Mouse (Mus musculus): ENCODE measurements around the gene Cyp2c65. TPM values are rescaled to one million over a fixed set of nuclear protein-coding genes. Genes with fewer than 3 reads are reported as not detected.
"Not testable (repeated sequence)": the region's sequence is repeated elsewhere in the genome, so short reads cannot be mapped to it uniquely, and the experiment has no call there.

Gene Cyp2c65
- not detected in 2 replicates for polyA plus RNA-seq (2016; fragmentation: Nextera tagmentation; extraction: Ambion mirVana)

GRCm38 (mm10) chr19:39060719-39061118, at the start of gene Cyp2c65:
Gene Cyp2c65, plus strand, starts transcription at chr19:39061015.
- Histone ChIP-seq H3K4me1 (no peaks in the 10 kb centered on the region), H3K27me3 (ENCODE audit: low read depth, poor library complexity, severe bottlenecking) (no peaks in the 10 kb centered on the region), H3K4me3 (no peak within 1 kb of the TSS), H3K27ac (replicated peaks) (no peak within 1 kb of the TSS), H3K36me3 (no peaks in the 10 kb centered on the region), H3K9me3 (replicated peaks) (no peaks in the 10 kb centered on the region)
- 69% methylated on average over 2 of the region's 2 CpGs for WGBS
- DNase-seq (ENCODE audit: low spot score): no peak

GRCm38 (mm10) chr19:39057928-39058327, 2.9 kb upstream of the Cyp2c65 start:
- DNase-seq (ENCODE audit: low spot score): no peak
- H3K27me3 ChIP-seq (ENCODE audit: low read depth, poor library complexity, severe bottlenecking): no peaks in the 10 kb centered on the region
- H3K4me3 ChIP-seq: no peak overlapping the region
- H3K36me3 ChIP-seq: no peaks in the 10 kb centered on the region
- no peaks in the 10 kb centered on the region for H3K4me1 ChIP-seq
- H3K27ac ChIP-seq (replicated peaks): no peak overlapping the region
- no peaks in the 10 kb centered on the region; the same call in 1 of the 2 replicates for H3K9me3 ChIP-seq (replicated peaks)
- 94% methylated on average over 1 of the region's 1 CpGs for WGBS

- 84% methylated on average over 2 of the region's 2 CpGs for WGBS
- not testable (repeated sequence) for H3K4me1 ChIP-seq; H3K4me3 ChIP-seq; H3K36me3 ChIP-seq; DNase-seq (ENCODE audit: low spot score); H3K27me3 ChIP-seq (ENCODE audit: low read depth, poor library complexity, severe bottlenecking); H3K27ac ChIP-seq (replicated peaks)
- H3K9me3 ChIP-seq (replicated peaks): peaks cover 51% of the 10 kb centered on the region
These were observed 38.0 kb downstream of the Cyp2c65 start for GRCm38 (mm10) chr19:39098779-39099178.

- peaks cover 16% of the 10 kb centered on the region for H3K9me3 ChIP-seq (replicated peaks)
- 81% methylated on average over 1 of the region's 1 CpGs for WGBS
- H3K36me3 ChIP-seq: no peaks in the 10 kb centered on the region
- H3K27ac ChIP-seq (replicated peaks): no peak within 1 kb of the TSS
- H3K4me1 ChIP-seq: no peaks in the 10 kb centered on the region
- H3K27me3 ChIP-seq (ENCODE audit: low read depth, poor library complexity, severe bottlenecking): no peaks in the 10 kb centered on the region
- DNase-seq (ENCODE audit: low spot score): no peak
- no peak within 1 kb of the TSS for H3K4me3 ChIP-seq
These were observed 52.8 kb downstream of the Cyp2c65 start, which contains the start of gene Cyp2c66 for GRCm38 (mm10) chr19:39113644-39114043. Gene Cyp2c66, plus strand, starts transcription at chr19:39113898.

Other genes with a start within 250 kb of the Cyp2c65 start
- gene Noc3l, start 241.8 kb upstream of the Cyp2c65 start, polyA plus RNA-seq (2016; fragmentation: Nextera tagmentation; extraction: Ambion mirVana): 9.3 and 9.7 TPM in 2 replicates
- 2.1 and 2.2 TPM in 2 replicates for gene Tbc1d12, start 224.4 kb upstream of the Cyp2c65 start, polyA plus RNA-seq (2016; fragmentation: Nextera tagmentation; extraction: Ambion mirVana)
- gene Hells, start 130.1 kb upstream of the Cyp2c65 start, polyA plus RNA-seq (2016; fragmentation: Nextera tagmentation; extraction: Ambion mirVana): 87.0 and 102 TPM in 2 replicates
- gene Cyp2c55, start 54.0 kb upstream of the Cyp2c65 start, polyA plus RNA-seq (2016; fragmentation: Nextera tagmentation; extraction: Ambion mirVana): 0.06 TPM in 1 of 2 replicates, not detected in the other
- gene Cyp2c66, start 52.9 kb downstream of the Cyp2c65 start, polyA plus RNA-seq (2016; fragmentation: Nextera tagmentation; extraction: Ambion mirVana): not detected in 2 replicates
- gene Cyp2c29, start 208.4 kb downstream of the Cyp2c65 start, polyA plus RNA-seq (2016; fragmentation: Nextera tagmentation; extraction: Ambion mirVana): not detected in 2 replicates

All from midbrain, embryonic 10.5 days (tissue).